Mouse (Mus musculus): ENCODE data around the gene Dop1b.

DNA sequence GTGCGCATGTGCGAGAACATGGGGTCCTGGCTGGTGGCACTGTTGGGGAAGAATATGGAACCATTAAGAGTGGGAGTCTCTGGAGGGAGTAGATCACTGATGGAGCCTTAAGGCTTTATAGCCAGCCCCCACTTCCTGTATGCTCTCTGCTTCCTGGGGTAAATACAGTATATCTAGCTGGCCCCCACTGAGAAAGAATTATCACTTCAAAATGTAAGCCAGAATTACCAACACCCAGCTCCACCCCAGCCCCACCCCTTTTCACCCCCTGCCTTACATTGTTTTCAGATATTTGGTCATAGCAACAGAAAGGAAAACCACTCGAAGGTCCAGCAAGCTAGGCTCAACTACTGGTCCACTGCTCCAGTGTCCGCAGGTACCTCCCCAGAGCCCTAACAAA is 76.7 kb downstream of the Dop1b start:
- TF ChIP-seq POLR2A (IDR thresholded peaks at IDR 0.05; ENCODE audit: insufficient read depth, low read length): no peak
- no peak for TF ChIP-seq CTCF (IDR thresholded peaks at IDR 0.05; ENCODE audit: low read depth, low read length)
- TF ChIP-seq EP300 (IDR thresholded peaks at IDR 0.05; ENCODE audit: insufficient read depth, low read depth, low read length): no peak

Measured in ES-Bruce4 (cell line).